Mouse (Mus musculus): Measurements from ENCODE around the gene Spock1. TPM values are rescaled to one million over a fixed set of nuclear protein-coding genes. Genes with fewer than 3 reads are reported as not detected.

The Spock1 gene
- polyA plus RNA-seq, 1 experiment from 2014 or later, result not detected

GRCm38 (mm10) chr13:57588558-57589273 is 319.4 kb downstream of the Spock1 start:
- DNase-seq (no peak), ATAC-seq (ENCODE audit: insufficient read depth) (no peak)
- Histone ChIP-seq H3K9ac (no peak overlapping the region), H3K4me3 (ENCODE audit: low read depth, low read length) (no peak overlapping the region), H3K4me1 (ENCODE audit: insufficient read depth) (no peaks in the 10 kb centered on the region), H3K27ac (ENCODE audit: low read depth) (no peak overlapping the region), H3K36me3 (ENCODE audit: insufficient read depth) (no peaks in the 10 kb centered on the region), H3K9me3 (ENCODE audit: low read depth, low read length) (no peaks in the 10 kb centered on the region), H3K4me2 (no peak overlapping the region), H3K27me3 (ENCODE audit: insufficient read depth, low read length) (no peaks in the 10 kb centered on the region)
- no peak for TF ChIP-seq CTCF (IDR thresholded peaks at IDR 0.05; ENCODE audit: low read depth)
- 60% methylated on average over 10 of the region's 10 CpGs for WGBS

GRCm38 (mm10) chr13:57585131-57585530 is 323.0 kb downstream of the Spock1 start:
- ATAC-seq (ENCODE audit: insufficient read depth) (no peak), DNase-seq (peak; percentile 59)
- Histone ChIP-seq H3K9ac (no peak overlapping the region), H3K4me1 (ENCODE audit: insufficient read depth) (no peaks in the 10 kb centered on the region), H3K27me3 (ENCODE audit: insufficient read depth, low read length) (no peaks in the 10 kb centered on the region), H3K27ac (ENCODE audit: low read depth) (no peak overlapping the region), H3K36me3 (ENCODE audit: insufficient read depth) (no peaks in the 10 kb centered on the region), H3K4me2 (no peak overlapping the region), H3K9me3 (ENCODE audit: low read depth, low read length) (no peaks in the 10 kb centered on the region), H3K4me3 (ENCODE audit: low read depth, low read length) (no peak overlapping the region)
- 32% methylated on average over 3 of the region's 3 CpGs for WGBS
- no peak for TF ChIP-seq CTCF (IDR thresholded peaks at IDR 0.05; ENCODE audit: low read depth)

- no peak overlapping the region for H3K9ac ChIP-seq
- no peak for TF ChIP-seq CTCF (IDR thresholded peaks at IDR 0.05; ENCODE audit: low read depth)
- H3K4me1 ChIP-seq (ENCODE audit: insufficient read depth), result no peaks in the 10 kb centered on the region
- H3K36me3 ChIP-seq (ENCODE audit: insufficient read depth), result no peaks in the 10 kb centered on the region
- H3K4me3 ChIP-seq (ENCODE audit: low read depth, low read length), result no peak overlapping the region
- no peak overlapping the region for H3K4me2 ChIP-seq
- DNase-seq (no peak), ATAC-seq (ENCODE audit: insufficient read depth) (no peak)
- no peaks in the 10 kb centered on the region for H3K9me3 ChIP-seq (ENCODE audit: low read depth, low read length)
- H3K27ac ChIP-seq (ENCODE audit: low read depth), result no peak overlapping the region
- WGBS, result 86% methylated on average over 12 of the region's 12 CpGs
- H3K27me3 ChIP-seq (ENCODE audit: insufficient read depth, low read length), result no peaks in the 10 kb centered on the region
Measured at GRCm38 (mm10) chr13:57582314-57582976, 325.7 kb downstream of the Spock1 start.

- Histone ChIP-seq H3K27ac (ENCODE audit: low read depth) (no peak overlapping the region; the same call in 1 of the 2 replicates), H3K4me2 (no peak overlapping the region), H3K27me3 (ENCODE audit: insufficient read depth, low read length) (no peaks in the 10 kb centered on the region), H3K4me3 (ENCODE audit: low read depth, low read length) (no peak overlapping the region), H3K4me1 (ENCODE audit: insufficient read depth) (no peaks in the 10 kb centered on the region), H3K9ac (no peak overlapping the region), H3K36me3 (ENCODE audit: insufficient read depth) (no peaks in the 10 kb centered on the region), H3K9me3 (ENCODE audit: low read depth, low read length) (no peaks in the 10 kb centered on the region)
- DNase-seq (no peak), ATAC-seq (ENCODE audit: insufficient read depth) (no peak)
- 85% methylated on average over 5 of the region's 5 CpGs for WGBS
- TF ChIP-seq CTCF (IDR thresholded peaks at IDR 0.05; ENCODE audit: low read depth), result no peak
Measured at GRCm38 (mm10) chr13:57577541-57578244, 330.4 kb downstream of the Spock1 start.

GRCm38 (mm10) chr13:57573501-57573900 is 334.6 kb downstream of the Spock1 start:
- no peaks in the 10 kb centered on the region for H3K4me1 ChIP-seq (ENCODE audit: insufficient read depth)
- ATAC-seq (ENCODE audit: insufficient read depth) (no peak), DNase-seq (no peak)
- no peaks in the 10 kb centered on the region for H3K36me3 ChIP-seq (ENCODE audit: insufficient read depth)
- 62% methylated on average over 4 of the region's 4 CpGs for WGBS
- H3K27ac ChIP-seq (ENCODE audit: low read depth), result no peak overlapping the region
- H3K9me3 ChIP-seq (ENCODE audit: low read depth, low read length), result no peaks in the 10 kb centered on the region
- no peaks in the 10 kb centered on the region for H3K27me3 ChIP-seq (ENCODE audit: insufficient read depth, low read length)
- no peak overlapping the region for H3K4me3 ChIP-seq (ENCODE audit: low read depth, low read length)
- no peak for TF ChIP-seq CTCF (IDR thresholded peaks at IDR 0.05; ENCODE audit: low read depth)
- no peak overlapping the region for H3K4me2 ChIP-seq
- H3K9ac ChIP-seq, result no peak overlapping the region

- DNase-seq (no peak), ATAC-seq (ENCODE audit: insufficient read depth) (no peak)
- no peak overlapping the region for H3K4me3 ChIP-seq (ENCODE audit: low read depth, low read length)
- TF ChIP-seq CTCF (IDR thresholded peaks at IDR 0.05; ENCODE audit: low read depth), result no peak
- no peaks in the 10 kb centered on the region for H3K9me3 ChIP-seq (ENCODE audit: low read depth, low read length)
- H3K4me2 ChIP-seq, result no peak overlapping the region
- WGBS, result 84% methylated on average over 8 of the region's 8 CpGs
- H3K9ac ChIP-seq, result no peak overlapping the region
- H3K27ac ChIP-seq (ENCODE audit: low read depth), result no peak overlapping the region
- H3K27me3 ChIP-seq (ENCODE audit: insufficient read depth, low read length), result no peaks in the 10 kb centered on the region
- no peaks in the 10 kb centered on the region for H3K36me3 ChIP-seq (ENCODE audit: insufficient read depth)
- H3K4me1 ChIP-seq (ENCODE audit: insufficient read depth), result no peaks in the 10 kb centered on the region
Measured at GRCm38 (mm10) chr13:57568404-57568803, 339.7 kb downstream of the Spock1 start.

- DNase-seq (no peak), ATAC-seq (ENCODE audit: insufficient read depth) (no peak)
- no peak for TF ChIP-seq CTCF (IDR thresholded peaks at IDR 0.05; ENCODE audit: low read depth)
- H3K27me3 ChIP-seq (ENCODE audit: insufficient read depth, low read length), result no peaks in the 10 kb centered on the region
- H3K36me3 ChIP-seq (ENCODE audit: insufficient read depth), result no peaks in the 10 kb centered on the region
- H3K9me3 ChIP-seq (ENCODE audit: low read depth, low read length), result no peaks in the 10 kb centered on the region
- H3K4me2 ChIP-seq, result no peak overlapping the region
- no peak overlapping the region for H3K27ac ChIP-seq (ENCODE audit: low read depth)
- H3K4me3 ChIP-seq (ENCODE audit: low read depth, low read length), result no peak overlapping the region
- 48% methylated on average over 4 of the region's 4 CpGs for WGBS
- H3K9ac ChIP-seq, result no peak overlapping the region
- no peaks in the 10 kb centered on the region for H3K4me1 ChIP-seq (ENCODE audit: insufficient read depth)
Measured at GRCm38 (mm10) chr13:57555186-57555585, 352.9 kb downstream of the Spock1 start.
